Mouse (Mus musculus) thymus, postnatal 36 days (tissue): ENCODE data around the gene Il34.
A peak's percentile ranks its signal among the peaks of the same experiment; 100 is the strongest.

ENCODE experiments used
- DNase-seq, 2 experiments: peaks; one replicate each; pipeline ENCODE4 v3.0.0; 2022; ENCODE audit warnings: mixed read lengths in 2 of 2

Gene Il34

DNA sequence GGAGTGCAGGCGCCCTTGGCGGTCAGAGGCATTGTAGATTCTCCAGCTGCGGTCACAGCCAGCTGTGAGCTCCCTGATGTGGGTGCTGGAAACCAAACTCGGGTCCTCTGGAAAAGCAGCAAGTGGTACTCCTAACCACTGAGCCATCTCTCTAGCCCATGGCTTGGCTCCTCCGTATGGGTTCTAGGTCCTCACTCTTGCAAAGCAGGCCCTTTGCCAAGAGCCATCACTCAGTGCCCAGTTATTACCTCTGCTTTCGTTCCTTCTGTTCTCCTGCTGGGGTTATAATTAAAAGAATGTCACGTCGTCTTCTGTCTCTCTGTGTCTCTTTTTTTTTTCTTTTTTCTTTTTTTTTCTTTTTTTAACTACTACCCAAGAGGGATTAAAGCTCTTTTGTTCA lies 72.7 kb downstream of the Il34 start:
- DNase-seq = no peak

GRCm38 (mm10) chr8:110731346-110731859 lies 74.3 kb downstream of the Il34 start:
- no peak for DNase-seq

DNA sequence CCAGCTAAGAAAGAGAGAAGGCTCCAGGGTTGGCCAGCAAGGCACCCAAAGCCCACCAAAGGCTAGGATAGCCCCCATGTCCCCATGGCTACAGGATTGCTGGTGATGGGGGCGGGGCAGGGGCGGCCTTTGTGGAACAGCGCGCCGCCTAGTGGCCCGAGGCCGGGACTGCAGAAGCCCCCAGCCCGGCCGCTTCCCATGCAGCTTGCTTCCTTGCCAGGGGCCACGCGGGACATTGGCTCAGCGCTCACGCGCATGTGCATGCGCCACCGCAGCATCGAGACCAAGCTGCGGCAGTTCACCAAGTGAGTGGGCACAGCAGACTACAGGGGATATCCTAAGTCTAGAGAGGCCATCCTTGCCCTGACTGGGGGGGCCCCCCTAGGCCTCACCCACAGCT lies 78.8 kb downstream of the Il34 start:
- DNase-seq = peak; percentile 60

DNA sequence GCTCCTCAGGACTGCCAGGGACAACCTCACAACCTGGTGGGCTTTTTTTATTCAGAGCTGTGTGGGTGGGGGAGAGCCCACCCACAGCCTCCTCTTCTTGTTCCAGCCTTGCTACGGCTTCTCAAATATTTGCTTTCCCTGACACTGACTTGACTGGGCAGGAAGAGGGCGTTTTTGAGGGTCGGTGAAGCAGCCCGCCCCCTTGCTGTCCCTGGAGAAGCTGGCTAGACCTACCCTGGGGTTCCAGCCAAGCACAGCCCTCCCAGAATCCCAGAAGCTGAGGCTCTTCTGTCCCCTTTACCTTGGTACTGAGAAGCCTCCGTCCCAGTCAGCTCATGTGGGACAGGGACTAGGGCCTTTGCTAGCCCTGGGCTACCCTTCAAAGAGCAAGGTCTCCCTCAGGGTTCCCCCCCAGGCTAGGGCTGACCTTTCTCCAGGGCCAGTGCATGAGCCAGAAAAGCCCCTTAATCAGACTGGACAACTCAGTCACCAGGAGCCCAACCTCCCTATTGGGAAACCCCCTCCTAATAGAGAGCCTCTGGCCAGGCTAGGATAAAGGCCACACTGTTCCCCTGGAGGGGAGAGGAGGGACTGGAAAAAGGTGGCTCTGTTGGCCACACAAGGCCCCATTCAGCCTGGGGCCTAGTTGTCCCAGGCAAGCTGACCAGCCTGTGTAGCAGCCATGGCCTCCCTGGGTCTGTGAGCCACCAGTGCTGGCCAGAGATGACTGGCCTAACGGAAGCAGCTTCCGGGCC lies 80.5 kb downstream of the Il34 start:
- DNase-seq = no peak

GRCm38 (mm10) chr8:110724493-110724892 lies 81.2 kb downstream of the Il34 start:
- DNase-seq = no peak

DNA sequence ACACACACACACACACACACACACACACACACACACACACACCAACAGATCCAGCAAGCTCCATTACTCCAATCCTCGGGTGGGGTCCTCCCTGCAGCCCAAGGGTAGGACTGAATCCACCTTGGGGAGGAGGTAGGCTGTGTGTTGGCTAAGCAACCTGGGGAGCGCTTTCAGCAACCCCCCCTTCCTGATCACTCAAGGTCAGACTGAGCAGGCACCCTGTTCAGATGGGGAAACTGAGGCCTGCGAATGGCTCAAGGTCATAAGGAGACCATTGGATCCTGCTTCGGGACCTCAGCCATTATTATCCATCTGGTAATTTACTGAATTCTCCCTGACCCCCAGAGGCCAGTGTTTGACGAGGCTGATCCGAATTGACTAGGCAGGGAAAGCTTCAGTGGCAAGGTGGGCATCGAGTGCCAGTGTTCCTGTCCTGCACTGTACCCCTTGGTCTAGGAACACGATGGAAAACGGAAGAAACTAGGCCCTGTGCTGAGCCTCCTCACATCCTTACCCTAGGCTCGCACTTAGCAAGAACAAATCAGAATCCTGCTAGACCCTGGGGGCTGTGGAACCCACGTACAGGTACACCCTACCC lies 83.2 kb downstream of the Il34 start:
- DNase-seq = no peak

DNA sequence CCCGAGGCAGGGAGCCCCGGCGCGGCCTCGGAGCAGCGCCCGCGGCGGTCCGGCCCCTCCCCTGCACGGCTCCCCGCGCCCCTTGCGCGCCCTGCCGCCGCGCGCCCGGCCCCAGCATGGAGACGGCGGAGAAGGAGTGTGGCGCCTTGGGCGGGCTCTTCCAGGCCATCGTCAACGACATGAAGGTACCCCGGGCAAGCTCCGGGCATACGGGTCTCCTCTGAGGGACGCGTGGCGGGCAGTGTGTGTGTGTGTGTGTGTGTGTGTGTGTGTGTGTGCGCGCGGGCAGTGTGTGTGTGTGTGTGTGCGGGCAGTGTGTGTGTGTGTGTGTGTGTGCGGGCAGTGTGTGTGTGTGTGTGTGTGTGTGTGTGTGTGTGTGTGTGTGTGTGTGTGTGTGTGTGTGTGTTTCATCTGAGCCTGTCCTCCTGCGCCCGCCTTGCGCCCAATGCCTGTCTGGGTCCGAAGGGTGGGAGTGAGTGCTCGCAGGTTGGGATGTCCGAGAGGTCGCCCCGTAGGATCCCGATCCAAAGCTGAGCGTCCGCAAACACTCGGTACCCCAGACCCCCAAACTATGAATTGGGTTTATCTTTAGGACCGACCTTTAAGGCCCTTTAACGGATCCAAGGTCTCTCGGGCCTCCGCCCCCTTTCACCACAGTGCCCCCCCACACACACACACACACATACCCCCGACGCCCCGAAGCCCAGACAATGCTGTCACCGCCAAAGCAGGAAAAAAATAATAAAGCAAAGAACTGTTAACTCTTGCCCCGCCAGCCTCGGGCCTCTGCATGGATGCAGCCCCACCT lies 83.9 kb downstream of the Il34 start:
- peak; percentile 20 to 32 for DNase-seq

GRCm38 (mm10) chr8:110720685-110721598 lies 84.8 kb downstream of the Il34 start, which contains the start of gene Mtss1l:
Gene Mtss1l, plus strand, starts transcription at chr8:110721476.
- peak; percentile 18 to 36 for DNase-seq

DNA sequence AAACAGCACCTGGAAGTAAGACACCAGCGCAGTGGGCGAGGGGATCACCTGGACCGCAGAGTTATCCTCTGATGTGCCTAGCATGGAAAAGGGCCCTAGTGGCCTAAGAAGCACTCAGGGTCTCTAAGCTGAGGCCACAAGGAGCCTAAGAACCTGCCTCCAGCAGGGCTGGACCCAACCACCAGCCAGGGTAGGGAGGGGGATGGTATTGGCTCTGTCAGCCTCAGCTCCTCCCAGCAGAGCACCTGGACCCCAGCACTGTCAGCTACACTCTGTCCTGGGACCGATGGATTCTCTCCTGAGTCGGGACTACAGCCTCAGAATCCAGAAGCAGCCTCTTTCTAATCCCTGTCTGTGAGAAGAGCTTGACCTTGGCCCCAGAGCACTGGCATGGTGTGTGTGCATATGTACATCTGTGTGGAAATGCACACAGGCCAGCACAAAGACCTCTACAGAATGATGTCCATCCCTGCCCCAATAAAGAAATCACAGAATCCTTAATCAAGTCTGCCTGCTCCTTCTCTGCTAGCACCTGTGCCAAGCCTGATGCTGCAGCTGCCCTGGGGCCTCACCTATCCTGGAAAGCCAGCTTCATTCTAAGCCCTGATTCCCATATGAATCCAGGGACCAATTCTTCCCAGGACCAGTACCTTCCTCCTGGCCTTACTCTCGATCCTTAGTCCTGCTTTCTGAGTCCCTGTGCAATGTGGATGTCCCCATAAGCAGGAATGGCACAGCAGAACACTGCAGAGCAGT lies 85.6 kb downstream of the Il34 start:
- DNase-seq = no peak

- peak in 1 of 2 experiments; percentile 22 for DNase-seq
Measured at GRCm38 (mm10) chr8:110718969-110719670, 86.6 kb downstream of the Il34 start.

- no peak for DNase-seq
Measured at GRCm38 (mm10) chr8:110718209-110718968, 87.3 kb downstream of the Il34 start.

DNA sequence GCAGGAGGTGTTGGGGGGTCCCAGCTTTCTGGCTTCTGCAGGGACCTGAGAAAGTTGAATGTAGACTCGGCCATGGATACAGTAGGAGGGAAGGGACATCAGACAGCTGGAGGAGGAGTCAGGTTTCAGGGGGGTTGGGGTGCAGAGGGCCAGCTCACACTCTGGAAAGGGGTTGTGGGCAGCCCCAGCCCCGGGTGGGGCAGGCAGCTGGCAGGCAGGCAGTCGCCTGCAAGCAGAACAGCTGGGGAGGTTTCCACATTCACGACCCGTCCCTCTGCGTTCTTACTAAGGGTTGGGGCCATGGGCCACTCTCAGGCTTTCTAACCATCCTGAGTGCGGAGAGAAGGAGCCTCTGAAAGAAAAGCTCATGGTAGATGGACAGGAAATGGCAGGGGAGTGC lies 88.6 kb downstream of the Il34 start:
- no peak for DNase-seq

GRCm38 (mm10) chr8:110716075-110716474 lies 89.6 kb downstream of the Il34 start:
- DNase-seq = no peak

- no peak for DNase-seq
Measured at GRCm38 (mm10) chr8:110714827-110715519, 90.8 kb downstream of the Il34 start.

- DNase-seq = no peak
Measured at GRCm38 (mm10) chr8:110713073-110713472, 92.7 kb downstream of the Il34 start.

DNA sequence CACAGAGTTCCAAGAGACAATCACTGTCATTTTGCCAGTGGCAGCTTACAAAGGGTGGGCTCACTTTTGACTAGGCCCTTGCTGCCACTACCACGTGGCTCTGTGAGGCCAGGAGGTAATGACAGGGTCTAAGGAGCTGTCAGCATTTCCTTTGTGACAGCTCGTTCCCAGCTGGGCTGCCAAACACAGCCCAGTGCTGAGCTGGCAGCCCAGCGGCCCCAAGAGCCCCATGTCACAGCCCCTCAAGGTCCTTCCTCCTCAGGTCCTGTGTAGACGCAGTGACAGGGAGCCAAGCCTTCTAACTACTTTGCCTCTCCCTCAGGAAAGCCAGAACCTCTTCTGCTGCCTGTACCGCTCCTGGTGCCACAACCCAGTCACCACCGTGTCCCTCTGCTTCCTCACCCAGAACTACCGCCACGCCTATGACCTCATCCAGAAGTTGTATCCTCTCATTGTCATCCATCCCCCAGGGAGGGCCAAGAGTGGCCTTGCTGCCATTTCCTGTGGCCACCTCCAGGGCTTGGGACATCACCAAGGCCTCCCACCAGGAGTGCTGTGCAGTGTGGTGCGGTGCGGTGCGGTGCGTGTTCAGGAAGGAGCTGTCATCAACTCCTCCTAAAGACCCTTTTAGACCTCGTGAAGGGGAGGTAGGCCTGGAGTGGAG lies 94.3 kb downstream of the Il34 start:
- no peak for DNase-seq

- no peak for DNase-seq
Measured at GRCm38 (mm10) chr8:110710593-110710992, 95.1 kb downstream of the Il34 start.

GRCm38 (mm10) chr8:110708429-110708828 lies 97.3 kb downstream of the Il34 start:
- DNase-seq = no peak
